Mouse (Mus musculus) embryonic facial prominence, embryonic 13.5 days (tissue): ENCODE measurements around the gene Nono. TPM values are rescaled to one million over a fixed set of nuclear protein-coding genes. Genes with fewer than 3 reads are reported as not detected.

Source experiments
- polyA plus RNA-seq: library from polyadenylated mRNA; unstranded; fragments of >200 nt; fragmentation: Nextera tagmentation; extraction: Ambion mirVana; gene quantifications from 2 replicates; pipeline ENCODE4 v1.2.1, GENCODE M21; 2015

The Nono gene
- polyA plus RNA-seq, 1 experiment from 2014 or later, result 491 TPM

Other genes starting within 250 kb of the Nono start
- 56.2 and 57.4 TPM in 2 replicates for gene Snx12, start 206.8 kb upstream of the Nono start, polyA plus RNA-seq
- 2.9 and 3.4 TPM in 2 replicates for gene Foxo4, start 174.8 kb upstream of the Nono start, polyA plus RNA-seq
- not detected in 2 replicates for gene Gm614, start 165.3 kb upstream of the Nono start, polyA plus RNA-seq
- 6.7 and 7.6 TPM in 2 replicates for gene Il2rg, start 161.1 kb upstream of the Nono start, polyA plus RNA-seq
- not detected in 2 replicates for gene Gm20489, start 160.3 kb upstream of the Nono start, polyA plus RNA-seq
- 33.2 and 39.2 TPM in 2 replicates for gene Med12, start 155.3 kb upstream of the Nono start, polyA plus RNA-seq
- 14.2 and 20.8 TPM in 2 replicates for gene Nlgn3, start 130.2 kb upstream of the Nono start, polyA plus RNA-seq
- 1.8 TPM in 1 of 2 replicates, not detected in the other for gene Gjb1, start 52.9 kb upstream of the Nono start, polyA plus RNA-seq
- 42.5 and 44.1 TPM in 2 replicates for gene Zmym3, start 8.5 kb upstream of the Nono start, polyA plus RNA-seq
- 4.0 and 6.2 TPM in 2 replicates for gene Itgb1bp2, start 19.8 kb downstream of the Nono start, polyA plus RNA-seq
- gene Taf1, start 103.4 kb downstream of the Nono start, polyA plus RNA-seq, result 15.4 and 15.5 TPM in 2 replicates
- 179 and 208 TPM in 2 replicates for gene Ogt, start 210.7 kb downstream of the Nono start, polyA plus RNA-seq